Mouse (Mus musculus): ENCODE measurements at regions not wholly inside any gene's neighbourhood (a gene's known extent, or its start where the extent isn't known, plus 50 kb on each side); places are given as distances from the start of the nearest gene placed in this dataset.
A peak's percentile ranks its signal among the peaks of the same experiment; 100 is the strongest.

DNA sequence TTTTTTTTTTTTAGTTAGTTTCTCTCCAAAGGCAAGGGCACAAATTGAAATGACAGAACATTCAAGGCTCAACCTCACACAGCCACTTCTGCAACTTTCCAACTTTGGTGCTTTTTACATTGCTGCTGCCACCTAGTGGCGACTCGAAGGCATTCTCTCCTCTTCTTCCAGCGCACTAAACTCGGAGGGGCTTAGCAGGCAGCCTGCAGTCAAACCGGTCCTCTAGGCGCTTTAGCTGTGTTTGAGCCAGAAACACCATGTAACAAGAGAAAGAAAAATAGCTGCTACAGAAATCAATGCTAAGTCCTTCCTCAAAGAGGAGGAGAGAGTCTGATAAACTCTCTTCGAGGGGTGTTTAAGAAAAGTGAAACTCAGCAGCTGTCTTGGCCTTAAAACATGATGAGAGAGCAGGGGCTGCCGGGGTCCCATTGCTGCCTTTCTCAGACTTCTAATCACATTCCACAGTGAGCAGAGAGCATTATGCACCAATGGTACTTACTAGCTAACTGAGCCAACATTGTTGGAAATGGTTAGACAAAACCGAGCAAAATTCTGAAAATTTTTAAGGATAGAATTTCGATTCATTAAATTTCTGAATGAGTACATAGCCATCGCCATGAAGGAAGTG, 252.7 kb downstream of the Rergl start:
- TF ChIP-seq POLR2A (IDR thresholded peaks at IDR 0.05; ENCODE audit: insufficient read depth, low read length) = no peak
- TF ChIP-seq CTCF (IDR thresholded peaks at IDR 0.05; ENCODE audit: low read depth, low read length) = peak; percentile 68
